Mouse (Mus musculus) adrenal gland, postnatal 36 days (tissue): Measurements from ENCODE around the gene Kmt2d. TPM values are rescaled to one million over a fixed set of nuclear protein-coding genes. Genes with fewer than 3 reads are reported as not detected.
"Not testable (repeated sequence)": the region's sequence is repeated elsewhere in the genome, so short reads cannot be mapped to it uniquely, and the experiment has no call there.

ENCODE experiments used
- DNase-seq, 2 experiments: peaks; one replicate each; pipeline ENCODE4 v3.0.0; 2021; ENCODE audit warnings: mixed read lengths in 1 of 2
- long read RNA-seq, 2 experiments: library from polyadenylated mRNA; stranded (forward); transcript quantifications; one replicate each; pipeline ENCODE4 v2.0.0; 2021; ENCODE audit warnings: borderline sequencing depth in 2 of 2
- total RNA-seq, 2 experiments: library from RNA; stranded (reverse); gene quantifications; 2 replicates each; pipeline ENCODE4 v1.2.3; 2021

Gene Kmt2d
- total RNA-seq: 10 to 100 TPM; 52.1 to 79.5 TPM
- long read RNA-seq, experiment 1, partial matches to known transcripts: 1 of 6 reads
- long read RNA-seq, experiment 1, other reads (novel, unspliced or antisense): 5 of 6 reads
- long read RNA-seq, experiment 2, partial matches to known transcripts: 0 of 1 reads
- long read RNA-seq, experiment 2, other reads (novel, unspliced or antisense): 1 of 1 reads

- DNase-seq: peak in 1 of 2 experiments; percentile 59
Measured at GRCm38 (mm10) chr15:98871070-98871915, at the start of gene Kmt2d. Gene Kmt2d (minus strand): TSS chr15:98871204.

- not testable (repeated sequence) for DNase-seq
Measured at GRCm38 (mm10) chr15:98918499-98918895, 47.5 kb upstream of the Kmt2d start.

GRCm38 (mm10) chr15:98917538-98918498, 46.8 kb upstream of the Kmt2d start, which contains the start of gene Lmbr1l:
Gene Lmbr1l (minus strand): TSS chr15:98918231.
- peak; percentile 99 for DNase-seq

GRCm38 (mm10) chr15:98917091-98917490, 46.1 kb upstream of the Kmt2d start:
- DNase-seq: peak; percentile 32 to 41

- no peak for DNase-seq
Measured at GRCm38 (mm10) chr15:98916016-98916415, 45.0 kb upstream of the Kmt2d start.

DNA sequence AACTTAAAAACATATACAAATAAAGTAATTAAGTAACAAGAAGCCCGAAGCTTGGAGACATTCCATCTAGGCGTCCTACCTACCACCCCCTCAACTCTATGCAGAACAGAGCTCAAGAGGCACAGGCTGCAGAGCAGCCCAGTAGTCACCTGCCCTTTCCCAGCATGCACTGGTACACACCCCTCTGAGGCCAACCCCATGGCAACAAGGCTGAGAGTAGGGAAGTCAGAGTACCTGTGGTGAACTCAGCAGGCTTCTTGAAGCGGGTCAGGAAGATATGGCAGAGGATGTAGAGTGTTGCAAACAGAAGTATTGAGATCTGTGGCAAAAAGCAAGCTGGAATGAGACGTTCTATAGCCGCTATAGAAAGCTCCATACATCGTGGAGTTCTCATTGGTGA, 43.9 kb upstream of the Kmt2d start:
- no peak for DNase-seq

- peak; percentile 25 to 34 for DNase-seq
Measured at GRCm38 (mm10) chr15:98904692-98905091, 33.7 kb upstream of the Kmt2d start.

GRCm38 (mm10) chr15:98902600-98902999, 31.6 kb upstream of the Kmt2d start:
- DNase-seq: peak in 1 of 2 experiments; percentile 23

DNA sequence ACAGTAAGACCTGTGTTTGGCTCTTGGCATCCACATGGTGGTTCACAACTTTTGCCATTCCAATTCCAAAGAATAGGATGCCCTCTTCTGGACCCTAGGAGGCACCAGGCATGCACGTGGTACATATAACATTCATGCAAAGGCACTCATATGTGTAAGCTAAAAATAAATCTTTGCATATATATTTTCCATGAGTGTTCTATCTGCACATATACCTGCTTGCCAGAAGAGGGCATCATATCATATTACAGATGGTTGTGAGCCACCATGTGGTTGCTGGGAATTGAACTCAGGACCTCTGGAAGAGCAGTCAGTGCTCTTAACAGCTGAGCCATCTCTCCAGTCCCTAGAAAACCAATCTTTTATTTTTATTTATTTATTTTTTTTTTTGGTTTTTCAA, 30.5 kb upstream of the Kmt2d start:
- no peak for DNase-seq

GRCm38 (mm10) chr15:98897928-98898800, 27.2 kb upstream of the Kmt2d start, which contains the start of gene Dhh:
Gene Dhh (minus strand): TSS chr15:98898540.
- peak; percentile 46 to 64 for DNase-seq

- peak; percentile 40 to 57 for DNase-seq
Measured at GRCm38 (mm10) chr15:98897495-98897894, 26.5 kb upstream of the Kmt2d start.

DNA sequence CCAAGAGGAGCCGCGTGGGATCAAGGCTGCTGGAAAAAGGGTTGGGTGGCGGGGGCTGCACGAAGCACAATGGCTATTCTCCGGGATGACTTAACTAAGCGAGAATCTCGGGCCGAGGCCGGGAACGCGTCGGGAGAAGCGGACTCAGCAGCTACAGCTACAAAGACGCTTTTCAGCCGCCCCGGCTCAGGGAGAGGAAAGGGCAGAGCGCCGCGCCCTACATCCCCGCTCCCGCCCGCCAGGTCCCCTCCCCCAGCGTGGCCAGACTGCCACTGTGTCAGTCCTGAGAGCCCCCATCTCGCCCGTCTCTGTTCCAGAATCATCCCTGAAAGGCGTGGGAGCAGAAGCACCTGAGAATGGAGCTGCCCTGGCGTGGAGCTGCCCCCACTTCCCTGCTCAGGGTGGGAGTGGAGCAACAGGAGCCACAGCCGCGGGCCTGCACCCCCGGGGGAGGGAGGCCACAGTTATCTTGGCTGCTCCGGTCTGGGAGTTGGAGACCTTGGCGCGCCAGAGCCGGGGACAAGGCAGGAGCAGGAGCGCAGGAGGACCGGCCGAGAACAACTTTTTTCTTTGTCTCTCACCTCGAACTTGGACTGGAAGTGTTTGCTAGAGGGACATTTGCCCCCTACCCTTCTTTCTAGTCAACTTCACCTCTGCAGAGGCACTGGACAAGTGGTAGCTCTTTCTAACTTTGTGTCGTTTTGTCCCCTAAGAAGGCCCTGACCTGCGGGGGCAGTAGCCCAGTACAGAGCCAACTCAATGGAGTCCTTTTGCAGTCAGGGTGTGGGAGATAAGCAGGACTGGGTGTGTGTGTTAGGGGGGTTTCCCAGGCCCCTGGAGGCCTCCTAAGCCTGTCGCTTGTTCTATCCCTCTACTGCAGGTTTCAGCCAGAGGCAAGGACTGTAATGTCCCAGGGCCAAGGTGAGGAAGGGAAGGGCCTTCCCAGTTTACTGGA, 24.9 kb upstream of the Kmt2d start:
- DNase-seq: peak; percentile 79 to 82

- DNase-seq: peak; percentile 36 to 42
Measured at GRCm38 (mm10) chr15:98894746-98895634, 24.0 kb upstream of the Kmt2d start.

DNA sequence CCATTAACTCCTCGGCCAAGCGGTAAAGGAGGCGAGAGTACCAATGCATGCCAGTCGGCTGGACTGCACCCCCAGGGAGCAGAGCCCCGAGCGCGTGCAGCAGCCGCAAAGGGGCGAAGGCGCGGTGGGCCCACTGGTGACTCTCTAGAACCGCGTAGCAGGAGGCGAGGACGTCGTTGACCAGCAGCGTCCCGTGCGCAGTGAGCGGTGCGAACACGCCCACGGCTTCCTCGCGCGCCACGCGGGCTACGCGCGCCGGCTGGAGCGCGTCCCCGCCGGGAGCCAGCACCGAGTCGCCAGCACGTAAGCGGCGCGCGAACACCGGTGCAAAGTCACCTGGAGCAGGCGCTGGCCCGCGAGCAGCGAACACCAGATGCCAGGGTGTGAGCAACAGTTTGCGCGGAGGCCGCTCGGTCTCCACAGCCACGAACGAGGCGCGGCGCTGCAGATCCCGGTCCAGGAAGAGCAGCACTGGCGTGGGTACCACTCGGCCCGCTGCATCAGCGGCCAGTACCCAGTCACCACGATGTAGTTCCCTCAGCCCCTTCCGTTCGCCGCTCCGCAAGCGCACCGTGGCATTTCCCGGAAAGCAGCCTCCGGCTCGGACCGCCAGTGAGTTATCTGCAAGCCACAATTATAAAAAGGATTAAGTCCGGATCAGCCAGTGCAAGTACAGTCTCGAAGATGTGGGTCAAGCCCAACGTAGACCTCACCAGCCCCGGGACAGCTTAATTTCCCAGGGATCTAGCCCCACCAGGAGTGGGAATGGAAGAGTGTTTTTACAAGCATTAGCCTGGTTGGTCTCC, 23.1 kb upstream of the Kmt2d start, which contains the start of gene Rhebl1:
Gene Rhebl1, minus strand, starts transcription at position 601 of the 806 bp plus-strand sequence.
- DNase-seq: peak; percentile 58 to 72

- DNase-seq: no peak
Measured at GRCm38 (mm10) chr15:98893036-98893435, 22.0 kb upstream of the Kmt2d start.

DNA sequence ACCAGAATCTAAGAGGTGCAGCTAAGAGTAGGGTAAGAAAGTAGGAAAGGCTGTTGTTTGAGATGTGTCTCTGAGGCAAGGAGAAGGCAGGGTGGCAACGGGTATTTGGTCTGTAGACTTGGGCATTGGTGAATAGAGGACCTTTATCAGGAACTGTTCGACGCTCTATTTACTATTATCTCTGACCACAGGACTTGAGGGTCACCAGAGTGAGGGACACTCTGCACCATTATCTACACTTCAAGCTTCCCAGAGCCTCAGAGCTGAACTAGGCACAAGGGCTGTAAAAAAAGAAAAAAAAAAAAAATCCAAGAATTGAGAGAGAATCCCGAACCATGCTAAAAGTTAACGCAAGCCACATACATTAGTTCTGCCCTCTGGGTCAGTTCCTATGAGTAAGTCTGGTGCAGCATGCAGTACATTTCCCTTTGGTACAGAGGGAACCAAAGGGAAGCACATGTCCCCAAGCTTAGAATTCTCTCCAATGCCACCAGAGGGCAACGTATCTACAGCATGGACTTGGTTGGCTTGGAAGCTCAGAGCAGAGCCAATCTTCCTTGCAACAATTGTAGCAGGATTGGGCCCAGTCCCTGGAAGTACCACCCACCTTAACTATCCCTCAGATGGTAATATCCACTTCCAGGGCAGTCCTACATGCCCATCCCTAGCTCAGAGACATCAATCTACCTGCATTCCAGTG, 21.1 kb upstream of the Kmt2d start:
- peak; percentile 68 to 78 for DNase-seq

DNA sequence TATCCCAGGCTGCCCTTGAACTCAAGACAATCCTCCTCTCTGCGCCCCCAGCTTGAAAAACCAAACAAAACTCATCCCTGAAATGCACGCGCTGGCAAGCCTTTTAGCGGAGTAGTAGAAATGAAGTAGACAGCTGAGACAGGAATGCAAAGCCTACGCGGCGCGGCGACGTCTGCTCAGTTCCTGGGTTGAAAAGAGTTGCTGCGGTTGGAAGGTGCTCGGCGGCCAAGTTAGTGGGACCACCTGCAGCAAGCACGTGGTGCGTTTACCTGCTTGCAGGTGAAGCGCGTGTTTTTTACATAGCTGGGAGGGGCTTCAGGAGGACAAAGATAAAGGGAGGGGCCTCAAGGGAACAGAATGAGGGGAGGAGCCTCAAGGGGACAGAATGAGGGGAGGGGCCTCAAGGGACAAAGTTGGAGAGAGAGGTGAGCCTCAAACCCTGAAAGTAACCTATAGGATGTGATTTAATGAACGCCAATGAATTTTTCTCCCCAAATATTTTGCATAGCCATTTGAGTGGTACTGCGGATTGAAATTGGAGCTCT, 20.3 kb upstream of the Kmt2d start:
- no peak for DNase-seq
